Mouse (Mus musculus) midbrain, embryonic 14.5 days (tissue): Measurements from ENCODE around the gene Pde12. TPM values are rescaled to one million over a fixed set of nuclear protein-coding genes. Genes with fewer than 3 reads are reported as not detected.

ENCODE experiments used
- ATAC-seq: fragments of 200-750 bp; cut with Nextera tagmentation; 2 replicates; pipeline ENCODE4 v1.8.0; 2017; ENCODE audit warnings: moderate number of reproducible peaks, moderate library complexity; ENCODE audit not compliant: low FRiP score, low TSS enrichment
- DNase-seq: peaks from one replicate; pipeline ENCODE4 v3.0.0-alpha.2; 2015
- H3K27ac ChIP-seq: fragments of 300-500 bp; sonication (generic); replicated peaks from 2 replicates; pipeline ENCODE4 v1.5.1; 2014; ENCODE audit warnings: mild to moderate bottlenecking, low read depth, low read length, moderate library complexity
- H3K27me3 ChIP-seq: fragments of 300-500 bp; sonication (generic); 2 replicates; pipeline ENCODE4 v1.6.1; 2014; ENCODE audit warnings: low read length, control low read depth, mixed read lengths; ENCODE audit not compliant: control insufficient read depth, insufficient read depth
- H3K36me3 ChIP-seq: fragments of 300-500 bp; sonication (generic); 2 replicates; pipeline ENCODE4 v1.6.1; 2014; ENCODE audit warnings: low read length, control low read depth; ENCODE audit not compliant: control insufficient read depth, insufficient read depth
- H3K4me1 ChIP-seq: fragments of 300-500 bp; sonication (generic); 2 replicates; pipeline ENCODE4 v1.6.1; 2014; ENCODE audit warnings: mild to moderate bottlenecking, antibody characterized with exemption, low read length, control low read depth; ENCODE audit not compliant: control insufficient read depth, insufficient read depth
- H3K4me2 ChIP-seq: fragments of 300-500 bp; sonication (generic); 2 replicates; pipeline ENCODE4 v1.6.1; 2014; ENCODE audit warnings: mild to moderate bottlenecking, low read length, moderate library complexity
- H3K4me3 ChIP-seq: fragments of 300-500 bp; sonication (generic); replicated peaks from 2 replicates; pipeline ENCODE4 v1.5.1; 2014; ENCODE audit warnings: low read depth, low read length
- H3K9ac ChIP-seq: fragments of 300-500 bp; sonication (generic); replicated peaks from 2 replicates; pipeline ENCODE4 v1.6.1; 2014; ENCODE audit warnings: mild to moderate bottlenecking, low read length, moderate library complexity
- H3K9me3 ChIP-seq: fragments of 300-500 bp; sonication (generic); 2 replicates; pipeline ENCODE4 v1.6.1; 2016; ENCODE audit warnings: low read length, control low read depth, mixed read lengths; ENCODE audit not compliant: control insufficient read depth
- WGBS: fragments of 180-500 bp; shearing (Covaris S2); extraction: QIAGEN DNeasy Blood & Tissue Kit; methylation state at CpG from one replicate; pipeline ENCODE4 v1.1.7; 2014; 5-methylcytosine and 5-hydroxymethylcytosine counted together
- polyA plus RNA-seq: library from polyadenylated mRNA; unstranded; fragments of >200 nt; fragmentation: Nextera tagmentation; extraction: Ambion mirVana; gene quantifications from 2 replicates; pipeline ENCODE4 v1.2.1, GENCODE M21; 2014

The Pde12 gene
- polyA plus RNA-seq, 1 experiment from 2014 or later: 15.6 TPM

DNA sequence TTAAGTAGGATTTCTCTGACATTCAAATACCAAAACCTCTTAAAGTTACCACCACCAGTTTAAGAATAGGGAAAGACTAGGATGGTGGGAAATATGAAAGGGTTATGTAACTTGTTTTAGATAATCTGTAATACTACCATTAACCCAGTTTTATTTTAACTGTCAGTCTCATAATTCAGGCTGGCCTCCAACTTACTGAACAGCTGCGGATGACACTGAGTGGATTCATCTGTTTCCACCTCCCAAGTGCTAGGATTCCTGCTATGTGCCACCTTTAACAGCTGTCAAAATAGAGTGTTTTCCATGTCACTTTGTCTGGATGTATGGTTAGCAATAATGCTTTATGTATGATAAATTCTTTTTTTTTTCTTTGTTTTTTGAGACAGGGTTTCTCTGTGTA, 9.4 kb downstream of the Pde12 start:
- Histone ChIP-seq H3K9me3 (no peaks in the 10 kb centered on the region), H3K27ac (no peak overlapping the region), H3K4me1 (no peaks in the 10 kb centered on the region), H3K36me3 (peaks cover 51% of the 10 kb centered on the region), H3K4me2 (no peak overlapping the region), H3K27me3 (no peaks in the 10 kb centered on the region), H3K4me3 (no peak overlapping the region), H3K9ac (no peak overlapping the region)
- 90% methylated on average over 1 of the region's 1 CpGs for WGBS
- DNase-seq (no peak), ATAC-seq (no peak)

DNA sequence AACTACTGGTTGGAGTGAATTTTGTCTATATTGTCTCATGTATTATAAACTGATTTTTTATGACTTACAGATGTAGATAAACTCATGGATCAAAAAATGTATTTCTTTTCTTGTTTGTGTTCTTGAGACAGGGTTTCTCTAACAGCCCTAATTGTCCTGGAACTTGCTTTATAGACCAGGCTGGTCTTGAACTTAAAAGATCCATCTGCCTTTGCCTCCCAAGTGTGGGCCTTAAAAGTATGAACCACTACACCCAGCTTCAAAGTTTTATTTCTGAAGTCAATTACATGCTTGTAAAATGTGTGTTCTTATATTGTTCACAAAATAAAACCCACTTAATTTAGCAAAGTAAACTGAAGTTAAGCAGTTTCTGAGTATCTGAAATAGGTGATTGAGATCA, 11.5 kb downstream of the Pde12 start:
- H3K27me3 ChIP-seq: no peaks in the 10 kb centered on the region
- no peak overlapping the region for H3K9ac ChIP-seq
- ATAC-seq (no peak), DNase-seq (no peak)
- no peaks in the 10 kb centered on the region for H3K4me1 ChIP-seq
- no peak overlapping the region for H3K27ac ChIP-seq
- H3K4me3 ChIP-seq: no peak overlapping the region
- H3K9me3 ChIP-seq: no peaks in the 10 kb centered on the region
- no peak overlapping the region for H3K4me2 ChIP-seq
- peaks cover 57% of the 10 kb centered on the region for H3K36me3 ChIP-seq

DNA sequence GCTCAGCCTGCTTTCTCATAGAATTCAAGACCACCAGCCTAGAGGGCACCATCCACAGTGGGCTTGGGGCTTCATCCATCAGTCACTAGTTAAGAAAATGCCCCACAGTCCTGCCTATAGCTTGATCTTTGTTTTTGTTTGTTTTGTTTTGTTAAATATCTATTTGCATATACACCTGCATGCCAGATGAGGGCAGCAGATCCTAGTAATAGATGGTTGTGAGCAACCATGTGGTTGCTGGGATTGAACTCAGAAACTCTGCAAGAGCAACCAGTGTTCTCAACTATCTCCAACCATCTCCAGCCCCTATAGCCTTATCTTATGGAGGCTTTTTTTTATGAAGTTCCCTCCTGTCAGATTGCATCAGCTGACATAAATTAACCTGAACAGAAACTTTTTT, 17.8 kb downstream of the Pde12 start:
- no peak overlapping the region for H3K27ac ChIP-seq
- no peaks in the 10 kb centered on the region for H3K9me3 ChIP-seq
- H3K27me3 ChIP-seq: no peaks in the 10 kb centered on the region
- peak; percentile 40 for DNase-seq
- H3K4me2 ChIP-seq: no peak overlapping the region
- H3K4me3 ChIP-seq: no peak overlapping the region
- H3K4me1 ChIP-seq: no peaks in the 10 kb centered on the region
- H3K36me3 ChIP-seq: peaks cover 69% of the 10 kb centered on the region
- no peak overlapping the region for H3K9ac ChIP-seq
- ATAC-seq: no peak

DNA sequence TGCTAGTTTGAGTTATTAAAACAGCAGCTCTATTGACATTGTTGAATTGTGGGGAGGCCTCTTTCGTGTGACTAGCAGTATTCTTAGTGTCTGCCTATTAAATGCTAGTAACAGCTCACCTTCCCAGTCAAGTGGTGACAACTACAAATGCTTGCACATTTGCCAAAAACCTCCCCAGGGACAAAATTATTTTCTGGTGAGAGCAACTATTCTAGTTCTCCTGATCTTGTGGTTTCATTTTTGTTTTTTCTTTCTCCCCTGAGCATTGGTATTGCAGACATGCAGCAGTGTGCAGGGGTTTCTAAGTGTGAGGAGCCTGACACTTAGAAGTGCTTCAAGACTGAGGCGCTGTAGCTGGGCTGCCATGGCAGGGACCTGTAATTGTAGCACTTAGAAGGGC, 21.9 kb downstream of the Pde12 start:
- no peak overlapping the region for H3K9ac ChIP-seq
- H3K4me3 ChIP-seq: no peak overlapping the region
- peaks cover 34% of the 10 kb centered on the region for H3K36me3 ChIP-seq
- no peak overlapping the region for H3K4me2 ChIP-seq
- peaks cover 4% of the 10 kb centered on the region; the same call in 1 of the 2 replicates for H3K4me1 ChIP-seq
- ATAC-seq (no peak), DNase-seq (no peak)
- WGBS: 90% methylated on average over 2 of the region's 2 CpGs
- H3K9me3 ChIP-seq: no peaks in the 10 kb centered on the region
- H3K27ac ChIP-seq: no peak overlapping the region
- no peaks in the 10 kb centered on the region for H3K27me3 ChIP-seq

DNA sequence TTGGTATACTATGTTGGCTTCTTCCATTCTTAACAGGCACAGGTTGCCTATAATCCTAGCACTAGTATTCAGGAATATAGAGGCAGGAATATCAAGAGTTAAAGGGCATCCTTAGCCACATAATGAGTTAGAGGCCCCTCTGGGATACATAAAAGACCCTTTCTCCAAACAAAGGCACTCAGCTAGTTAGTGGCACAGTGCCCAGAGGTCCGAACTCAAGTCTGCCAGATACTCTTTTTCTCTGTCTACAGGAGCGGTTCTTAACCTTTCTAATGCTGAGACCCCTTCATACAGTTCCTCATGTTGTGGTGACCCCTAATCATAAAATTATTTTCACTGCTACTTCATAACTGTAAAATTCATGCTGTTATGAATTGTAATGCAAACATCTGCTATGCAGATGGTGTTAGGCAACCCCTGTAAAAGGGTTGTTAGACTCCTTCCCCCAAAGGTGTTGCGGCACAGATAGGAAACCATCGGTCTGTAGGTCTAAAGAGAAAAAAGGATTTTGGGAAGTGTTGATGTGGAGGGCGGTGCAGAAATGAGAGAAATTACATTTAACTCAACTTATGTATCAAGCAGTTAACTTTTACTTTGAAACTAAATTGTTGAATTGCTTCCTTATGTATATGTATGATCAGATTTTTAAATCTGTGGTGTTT, 23.6 kb downstream of the Pde12 start:
- Histone ChIP-seq H3K27ac (no peak overlapping the region), H3K9me3 (no peaks in the 10 kb centered on the region), H3K4me1 (peaks cover 4% of the 10 kb centered on the region; the same call in 1 of the 2 replicates), H3K4me3 (no peak overlapping the region), H3K36me3 (peaks cover 24% of the 10 kb centered on the region), H3K9ac (no peak overlapping the region), H3K4me2 (peak overlapping the region; percentile 24; the same call in 1 of the 2 replicates), H3K27me3 (no peaks in the 10 kb centered on the region)
- ATAC-seq (no peak), DNase-seq (peak; percentile 78)
- WGBS: 41% methylated on average over 5 of the region's 5 CpGs

DNA sequence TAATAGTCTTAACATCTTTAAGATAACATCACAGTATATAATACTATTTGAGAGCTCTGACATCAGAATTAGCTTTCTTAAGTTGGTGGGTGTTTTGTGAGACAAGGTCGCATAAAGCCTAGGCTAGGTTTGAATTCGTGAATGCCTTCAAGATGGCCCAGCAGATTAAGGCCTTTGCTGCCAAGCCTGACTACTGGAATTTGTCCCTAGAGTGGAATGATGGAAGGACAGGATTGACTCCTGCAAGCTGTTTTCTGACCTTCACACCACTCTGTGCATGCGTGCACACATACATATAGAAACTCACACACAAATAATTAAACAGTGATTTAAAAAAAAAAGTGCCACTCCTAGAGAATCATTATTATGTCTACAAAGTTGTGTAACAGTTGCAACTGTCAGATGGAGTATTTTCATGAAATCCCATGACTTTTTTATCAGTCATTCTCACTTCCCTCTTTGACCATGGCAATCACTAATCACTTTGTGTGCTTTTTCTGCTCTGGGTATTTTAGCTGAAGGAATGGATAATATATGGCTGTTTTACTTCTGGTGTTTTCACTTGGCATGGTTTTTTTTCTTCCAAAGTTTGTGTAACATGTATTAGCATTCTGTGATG, 26.6 kb downstream of the Pde12 start:
- Histone ChIP-seq H3K9me3 (no peaks in the 10 kb centered on the region), H3K36me3 (peaks cover 11% of the 10 kb centered on the region), H3K4me2 (no peak overlapping the region), H3K4me3 (no peak overlapping the region), H3K27me3 (no peaks in the 10 kb centered on the region), H3K27ac (no peak overlapping the region), H3K9ac (no peak overlapping the region), H3K4me1 (peaks cover 19% of the 10 kb centered on the region)
- no peak for DNase-seq
- ATAC-seq: no peak
- WGBS: 81% methylated on average over 3 of the region's 3 CpGs

DNA sequence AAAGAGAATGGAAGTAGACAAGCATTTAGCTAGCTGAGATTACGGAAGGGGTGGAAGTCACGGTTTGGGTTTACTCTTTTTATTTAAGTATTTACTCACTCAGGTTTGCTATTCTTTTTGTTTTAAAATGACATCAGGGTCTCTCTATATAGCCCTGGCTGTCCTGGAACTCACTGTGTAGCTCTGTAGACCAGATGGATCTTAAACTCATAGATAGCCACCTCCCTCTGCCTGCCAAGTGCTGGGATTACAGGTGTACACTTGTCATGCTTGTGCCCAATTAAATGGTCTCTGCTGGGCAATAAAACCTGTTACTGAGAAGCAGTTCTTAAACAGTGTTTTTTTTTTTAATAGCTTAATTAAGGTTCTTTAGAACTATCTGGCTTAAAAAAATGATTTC, 29.7 kb downstream of the Pde12 start:
- Histone ChIP-seq H3K9me3 (no peaks in the 10 kb centered on the region), H3K27ac (no peak overlapping the region), H3K4me2 (peak overlapping the region; percentile 89), H3K4me3 (peak overlapping the region; percentile 91), H3K36me3 (no peaks in the 10 kb centered on the region), H3K27me3 (no peaks in the 10 kb centered on the region), H3K9ac (peak overlapping the region; percentile 89), H3K4me1 (peaks cover 22% of the 10 kb centered on the region)
- WGBS: 23% methylated on average over 2 of the region's 2 CpGs
- DNase-seq: peak; percentile 21
- no peak for ATAC-seq

DNA sequence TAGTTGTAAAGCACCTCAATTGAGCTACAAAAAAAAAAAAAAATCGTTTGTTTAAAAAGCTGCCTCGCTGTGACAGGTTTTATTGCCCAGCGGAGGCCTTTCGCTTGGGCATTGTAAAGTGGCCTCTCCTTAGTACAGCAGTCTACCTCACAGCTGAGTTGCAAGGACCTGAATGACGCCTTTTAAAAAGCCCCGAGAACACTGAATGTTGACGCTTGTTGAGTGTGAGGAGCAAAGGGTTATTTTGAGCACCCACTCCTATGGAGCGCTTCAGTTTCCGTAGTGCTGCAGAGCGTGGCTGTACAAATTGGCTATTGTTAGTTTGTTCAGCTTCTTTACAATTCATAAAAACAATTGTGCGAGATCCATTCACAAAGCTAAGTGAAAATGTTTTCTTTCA, 30.4 kb downstream of the Pde12 start:
- peak; percentile 25 for DNase-seq
- Histone ChIP-seq H3K27me3 (no peaks in the 10 kb centered on the region), H3K4me2 (peak overlapping the region; percentile 89), H3K27ac (0 out of 2 replicates have a peak overlapping the region, but pooled peaks have one; percentile 20), H3K36me3 (no peaks in the 10 kb centered on the region), H3K4me1 (peaks cover 22% of the 10 kb centered on the region), H3K9me3 (no peaks in the 10 kb centered on the region), H3K9ac (peak overlapping the region; percentile 89), H3K4me3 (peak overlapping the region; percentile 91)
- 2% methylated on average over 11 of the region's 11 CpGs for WGBS
- no peak for ATAC-seq

DNA sequence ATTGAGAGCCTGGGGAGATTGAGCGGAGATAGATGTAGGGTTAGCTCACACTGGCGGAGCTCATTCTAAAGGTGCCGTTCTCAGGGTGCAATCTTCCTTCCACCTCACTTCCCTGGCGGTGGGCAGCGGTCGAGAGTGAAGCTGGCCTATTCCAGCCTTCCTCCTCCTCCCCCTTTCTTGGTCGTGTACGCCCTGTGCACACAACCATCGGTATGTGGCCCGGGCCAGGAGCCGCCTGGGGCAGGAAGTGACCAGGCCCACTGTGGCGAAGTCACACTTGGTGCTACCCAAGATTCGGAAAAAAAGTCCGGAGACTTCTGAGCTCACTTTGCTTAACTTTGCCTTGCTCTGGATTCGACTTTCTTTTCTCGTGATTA, 31.0 kb downstream of the Pde12 start:
- under 1% methylated on average over 16 of the region's 16 CpGs for WGBS
- Histone ChIP-seq H3K27me3 (no peaks in the 10 kb centered on the region), H3K9me3 (no peaks in the 10 kb centered on the region), H3K4me3 (peak overlapping the region; percentile 91), H3K36me3 (no peaks in the 10 kb centered on the region), H3K27ac (peak overlapping the region; percentile 96), H3K4me2 (peak overlapping the region; percentile 89), H3K9ac (peak overlapping the region; percentile 89), H3K4me1 (peaks cover 22% of the 10 kb centered on the region)
- DNase-seq (peak; percentile 59), ATAC-seq (peak; percentile 15)
